Comparison of ENCODE assay signal across 15 mouse cellular contexts in the genomic region with DNA sequence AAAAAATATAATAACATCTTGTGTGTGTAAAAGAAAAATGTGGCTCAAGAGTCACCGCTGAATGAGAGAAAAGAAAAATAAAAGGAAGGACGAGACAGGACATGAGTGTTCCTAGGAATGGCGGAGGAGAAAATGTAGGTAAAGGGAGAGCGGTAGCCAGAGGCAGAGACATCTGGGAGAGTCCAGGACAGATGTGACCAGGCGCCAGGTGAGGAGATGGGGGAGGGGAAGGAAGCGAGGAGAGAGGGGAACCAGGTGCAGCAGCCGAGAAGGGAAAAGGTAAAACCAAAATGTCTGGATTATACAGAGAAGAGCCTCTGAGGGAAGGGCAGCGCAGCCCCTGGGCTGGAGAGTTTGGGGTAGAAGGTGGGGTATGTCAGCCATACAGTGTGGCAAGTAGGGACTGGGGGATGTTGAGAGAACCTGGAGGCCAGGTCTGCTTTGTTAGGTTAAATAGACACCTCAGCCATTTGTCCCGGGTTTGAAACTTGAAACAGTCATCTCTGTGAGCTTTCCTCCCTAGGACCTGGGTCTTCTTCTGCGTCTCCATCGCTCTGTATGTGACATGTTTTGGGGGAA. TPM values are rescaled to one million over a fixed set of nuclear protein-coding genes. Genes with fewer than 3 reads are reported as not detected.
DNase-seq lines count a peak whose midpoint lies in the region; ATAC-seq lines count a peak whose summit lies in the region.
"Had no signal": no experiment of that assay in that cellular context is flagged by ENCODE, and none has a peak within 500 bp of the region (broad histone marks: within the 10 kb centered on the region; RNA-seq: fewer than 3 reads in every experiment).

No protein-coding gene starts in this region.

- H3K4me3 ChIP-seq in heart, embryonic 15.5 days: no peak overlapping the region
- H3K4me3 ChIP-seq in lung, embryonic 16.5 days (ENCODE audit: low read length): no peak overlapping the region
- no peak overlapping the region for H3K4me3 ChIP-seq in embryonic facial prominence, embryonic 15.5 days (replicated peaks)
- no peak overlapping the region for H3K4me3 ChIP-seq in stomach, embryonic 16.5 days (replicated peaks; ENCODE audit: low read length)
- H3K4me3 ChIP-seq: hindbrain, embryonic 13.5 days; midbrain, embryonic 12.5 days; neural tube, embryonic 12.5 days had no signal

- peaks cover 40% of the 10 kb centered on the region for H3K4me1 ChIP-seq in heart, embryonic 15.5 days (replicated peaks)
- H3K4me1 ChIP-seq in lung, embryonic 16.5 days (replicated peaks; ENCODE audit: control insufficient read depth, insufficient read depth, low read length): peaks cover 31% of the 10 kb centered on the region
- peaks cover 39% of the 10 kb centered on the region for H3K4me1 ChIP-seq in embryonic facial prominence, embryonic 15.5 days
- peaks cover 31% of the 10 kb centered on the region for H3K4me1 ChIP-seq in stomach, embryonic 16.5 days (ENCODE audit: control insufficient read depth, insufficient read depth, low read length)

- H3K4me2 ChIP-seq in heart, embryonic 15.5 days: no peak overlapping the region
- H3K4me2 ChIP-seq in lung, embryonic 16.5 days (ENCODE audit: low read depth, low read length): no peak overlapping the region
- no peak overlapping the region for H3K4me2 ChIP-seq in embryonic facial prominence, embryonic 15.5 days (replicated peaks)
- no peak overlapping the region for H3K4me2 ChIP-seq in stomach, embryonic 16.5 days (ENCODE audit: low read depth, low read length)
- H3K4me2 ChIP-seq: hindbrain, embryonic 13.5 days; midbrain, embryonic 12.5 days; neural tube, embryonic 12.5 days had no signal

- no peak for DNase-seq in heart, postnatal 10 days
- DNase-seq in lung, postnatal 14 days: no peak
- no peak for DNase-seq in left cerebral cortex, adult 18-20 months (ENCODE audit: low spot score in 2 of 2)
- DNase-seq: adrenal gland, postnatal 25 days; layer of hippocampus, postnatal 36 days had no signal

- H3K27ac ChIP-seq in heart, embryonic 15.5 days: peak overlapping the region; percentile 87
- peak overlapping the region; percentile 58 for H3K27ac ChIP-seq in lung, embryonic 16.5 days (ENCODE audit: low read length)
- H3K27ac ChIP-seq in embryonic facial prominence, embryonic 15.5 days (replicated peaks): peak overlapping the region; percentile 67; the same call in 1 of the 2 replicates
- peak overlapping the region; percentile 87 for H3K27ac ChIP-seq in stomach, embryonic 16.5 days (ENCODE audit: low read length)
- H3K27ac ChIP-seq: hindbrain, embryonic 13.5 days; midbrain, embryonic 12.5 days; neural tube, embryonic 12.5 days had no signal

- H3K36me3 ChIP-seq in heart, embryonic 15.5 days: no peaks in the 10 kb centered on the region
- H3K36me3 ChIP-seq in lung, embryonic 16.5 days (ENCODE audit: control insufficient read depth, insufficient read depth, low read length): no peaks in the 10 kb centered on the region
- no peaks in the 10 kb centered on the region for H3K36me3 ChIP-seq in embryonic facial prominence, embryonic 15.5 days
- H3K36me3 ChIP-seq in stomach, embryonic 16.5 days (ENCODE audit: control insufficient read depth, insufficient read depth, low read length): no peaks in the 10 kb centered on the region
- H3K36me3 ChIP-seq: hindbrain, embryonic 13.5 days; midbrain, embryonic 12.5 days; neural tube, embryonic 12.5 days had no signal

- 69% methylated on average over 11 of the region's 11 CpGs for WGBS in heart, embryonic 15.5 days
- WGBS in lung, embryonic 16.5 days: 56% methylated on average over 11 of the region's 11 CpGs
- WGBS in embryonic facial prominence, embryonic 15.5 days: 55% methylated on average over 11 of the region's 11 CpGs
- 59% methylated on average over 11 of the region's 11 CpGs for WGBS in stomach, embryonic 16.5 days

- ATAC-seq in heart, embryonic 15.5 days (replicated peaks; ENCODE audit: insufficient number of reproducible peaks, insufficient read depth, low FRiP score, low read depth): no peak
- no peak for ATAC-seq in lung, embryonic 16.5 days (ENCODE audit: low read depth)
- no peak for ATAC-seq in embryonic facial prominence, embryonic 15.5 days (ENCODE audit: insufficient number of reproducible peaks, low FRiP score, low TSS enrichment, low read depth)
- no peak for ATAC-seq in stomach, embryonic 16.5 days (ENCODE audit: insufficient read depth, low FRiP score)
- ATAC-seq in erythroid progenitor cell, adult 5-6 weeks (replicated peaks; ENCODE audit: low FRiP score, poor library complexity, severe bottlenecking): no peak
- ATAC-seq: CD4-positive, CD25-positive, alpha-beta regulatory T cell, adult 4 months had no signal

- intact Hi-C loops in heart, postnatal 10 days (cut with DNase I): no loop called here

- H3K9ac ChIP-seq in heart, embryonic 15.5 days: no peak overlapping the region
- H3K9ac ChIP-seq in lung, embryonic 16.5 days (ENCODE audit: low read length): no peak overlapping the region
- no peak overlapping the region for H3K9ac ChIP-seq in embryonic facial prominence, embryonic 15.5 days
- H3K9ac ChIP-seq in stomach, embryonic 16.5 days (ENCODE audit: low read length): no peak overlapping the region
- H3K9ac ChIP-seq: hindbrain, embryonic 13.5 days; midbrain, embryonic 12.5 days; neural tube, embryonic 12.5 days had no signal

- H3K27me3 ChIP-seq in heart, embryonic 15.5 days: no peaks in the 10 kb centered on the region
- H3K27me3 ChIP-seq in lung, embryonic 16.5 days (ENCODE audit: control insufficient read depth, insufficient read depth, low read depth, low read length): no peaks in the 10 kb centered on the region
- H3K27me3 ChIP-seq in embryonic facial prominence, embryonic 15.5 days: no peaks in the 10 kb centered on the region
- no peaks in the 10 kb centered on the region for H3K27me3 ChIP-seq in stomach, embryonic 16.5 days (ENCODE audit: control insufficient read depth, insufficient read depth, low read length)
- H3K27me3 ChIP-seq: hindbrain, embryonic 13.5 days; midbrain, embryonic 12.5 days; neural tube, embryonic 12.5 days had no signal

- no peaks in the 10 kb centered on the region for H3K9me3 ChIP-seq in heart, embryonic 15.5 days (replicated peaks)
- no peaks in the 10 kb centered on the region for H3K9me3 ChIP-seq in lung, embryonic 16.5 days (ENCODE audit: control insufficient read depth, low read length)
- H3K9me3 ChIP-seq in embryonic facial prominence, embryonic 15.5 days (replicated peaks): no peaks in the 10 kb centered on the region
- no peaks in the 10 kb centered on the region for H3K9me3 ChIP-seq in stomach, embryonic 16.5 days (replicated peaks; ENCODE audit: control insufficient read depth, low read length)
- H3K9me3 ChIP-seq: hindbrain, embryonic 13.5 days; midbrain, embryonic 12.5 days; neural tube, embryonic 12.5 days had no signal

RNA-seq across cellular contexts. Expression of a gene that starts 3.7 kb away (rescaled TPM):
- polyA plus RNA-seq in heart, embryonic 15.5 days (2015; fragmentation: Nextera tagmentation; extraction: Ambion mirVana): 0.31 and 2.1 TPM in 2 replicates
- total RNA-seq in heart, postnatal 10 days (2021): under 1 TPM; 0.17 to 0.36 TPM
- 0.26 and 0.44 TPM in 2 replicates for polyA plus RNA-seq in lung, embryonic 16.5 days (2015; fragmentation: Nextera tagmentation; extraction: Ambion mirVana)
- 0.45 and 0.53 TPM in 2 replicates for polyA plus RNA-seq in embryonic facial prominence, embryonic 15.5 days (2015; fragmentation: Nextera tagmentation; extraction: Ambion mirVana)
- 0.63 and 1.1 TPM in 2 replicates for polyA plus RNA-seq in stomach, embryonic 16.5 days (2015; fragmentation: Nextera tagmentation; extraction: Ambion mirVana)
- 2.9 TPM in 1 of 2 replicates, not detected in the other for total RNA-seq in erythroid progenitor cell, adult 5-6 weeks (2015; ENCODE audit: low replicate concordance)
- 1.8 and 4.0 TPM in 2 replicates for total RNA-seq in erythroid progenitor cell, adult 5-6 weeks (2017; ENCODE audit: low replicate concordance)
- under 1 TPM in 1 of 2 experiments, not detected in 1; 0.40 TPM for total RNA-seq in left cerebral cortex, adult 18-20 months (2021)
- total RNA-seq: adrenal gland, postnatal 25 days; layer of hippocampus, postnatal 36 days had no signal
- polyA plus RNA-seq: neural tube, embryonic 12.5 days had no signal

RNA-seq across cellular contexts. Expression of a gene that starts 32.5 kb away (rescaled TPM):
- polyA plus RNA-seq in heart, embryonic 15.5 days (2015; fragmentation: Nextera tagmentation; extraction: Ambion mirVana): 3.4 and 3.8 TPM in 2 replicates
- 10 to 100 TPM; 31.8 to 34.6 TPM for total RNA-seq in heart, postnatal 10 days (2021)
- polyA plus RNA-seq in lung, embryonic 16.5 days (2015; fragmentation: Nextera tagmentation; extraction: Ambion mirVana): 5.4 TPM in 2 replicates
- polyA plus RNA-seq in embryonic facial prominence, embryonic 15.5 days (2015; fragmentation: Nextera tagmentation; extraction: Ambion mirVana): 5.5 and 6.6 TPM in 2 replicates
- polyA plus RNA-seq in stomach, embryonic 16.5 days (2015; fragmentation: Nextera tagmentation; extraction: Ambion mirVana): 5.3 and 6.2 TPM in 2 replicates
- 23.4 and 43.6 TPM in 2 replicates for total RNA-seq in erythroid progenitor cell, adult 5-6 weeks (2015; ENCODE audit: low replicate concordance)
- 9.1 and 22.3 TPM in 2 replicates for total RNA-seq in erythroid progenitor cell, adult 5-6 weeks (2017; ENCODE audit: low replicate concordance)
- 10 to 100 TPM; 23.9 to 27.1 TPM for total RNA-seq in left cerebral cortex, adult 18-20 months (2021)

RNA-seq across cellular contexts. Expression of a gene that starts 32.9 kb away (rescaled TPM):
- polyA plus RNA-seq in heart, embryonic 15.5 days (2015; fragmentation: Nextera tagmentation; extraction: Ambion mirVana): not detected in 2 replicates
- 10 to 100 TPM; 11.0 to 11.5 TPM for total RNA-seq in heart, postnatal 10 days (2021)
- polyA plus RNA-seq in lung, embryonic 16.5 days (2015; fragmentation: Nextera tagmentation; extraction: Ambion mirVana): not detected in 2 replicates
- not detected in 2 replicates for polyA plus RNA-seq in embryonic facial prominence, embryonic 15.5 days (2015; fragmentation: Nextera tagmentation; extraction: Ambion mirVana)
- not detected in 2 replicates for polyA plus RNA-seq in stomach, embryonic 16.5 days (2015; fragmentation: Nextera tagmentation; extraction: Ambion mirVana)
- 5.4 TPM in 1 of 2 replicates, not detected in the other for total RNA-seq in erythroid progenitor cell, adult 5-6 weeks (2015; ENCODE audit: low replicate concordance)
- 25.3 and 36.0 TPM in 2 replicates for total RNA-seq in erythroid progenitor cell, adult 5-6 weeks (2017; ENCODE audit: low replicate concordance)
- total RNA-seq in left cerebral cortex, adult 18-20 months (2021): 1 to 10 TPM; 8.3 TPM
- polyA plus RNA-seq: CD4-positive, CD25-positive, alpha-beta regulatory T cell, adult 4 months; hindbrain, embryonic 13.5 days; lung, postnatal 0 days; midbrain, embryonic 12.5 days; neural tube, embryonic 12.5 days had no signal
